Mouse (Mus musculus) cerebellum, postnatal 4 days (tissue): ENCODE results near the gene Ghrhr.
A peak's percentile ranks its signal among the peaks of the same experiment; 100 is the strongest.

Source experiments
- DNase-seq, 2 experiments: peaks; one replicate each; pipeline ENCODE4 v3.0.0; 2022; ENCODE audit warnings: low spot score in 2 of 2, mixed read lengths in 1 of 2

The Ghrhr gene

DNA sequence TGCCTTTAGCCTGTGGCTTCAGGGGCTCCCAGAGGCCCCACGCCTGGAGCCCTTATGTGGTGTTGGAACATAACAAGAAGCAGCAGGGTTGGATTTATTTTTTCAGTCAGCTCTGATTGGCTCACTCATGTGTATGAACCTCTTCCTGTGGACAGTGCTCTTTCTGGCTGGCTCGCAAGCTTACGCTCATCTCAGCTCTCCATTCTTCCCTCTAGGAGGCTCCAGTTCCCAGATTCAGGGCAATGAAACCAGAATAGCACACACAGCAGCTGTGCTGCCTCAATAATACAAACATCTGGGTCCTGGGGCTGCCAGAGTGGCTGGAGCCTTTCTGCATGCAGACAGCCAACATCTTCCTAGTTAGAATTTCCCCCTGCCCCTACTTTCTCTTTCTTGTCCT lies 20.1 kb downstream of the Ghrhr start:
- peak in 1 of 2 experiments; percentile 27 for DNase-seq

DNA sequence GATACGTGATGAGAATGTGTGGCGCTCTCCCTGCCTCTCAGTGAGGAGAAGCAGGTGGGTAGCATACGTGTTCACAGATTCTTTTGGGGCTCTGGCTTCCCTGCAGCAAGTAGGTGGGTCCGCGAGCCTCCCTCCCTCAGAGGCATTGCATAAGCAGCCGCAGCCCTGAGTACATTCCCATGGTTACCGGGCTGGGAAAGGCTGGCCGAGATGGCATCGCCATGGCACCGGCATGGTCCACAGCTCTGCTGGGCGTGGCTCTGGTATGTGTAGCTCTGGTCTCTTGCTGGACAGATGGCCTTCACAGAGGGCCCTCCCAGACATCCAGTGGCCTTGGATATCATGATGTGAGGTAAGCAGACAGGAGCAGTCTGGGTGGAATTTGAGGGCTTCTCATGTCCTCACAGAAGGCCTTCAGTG lies 20.5 kb downstream of the Ghrhr start:
- peak in 1 of 2 experiments; percentile 77 for DNase-seq

DNA sequence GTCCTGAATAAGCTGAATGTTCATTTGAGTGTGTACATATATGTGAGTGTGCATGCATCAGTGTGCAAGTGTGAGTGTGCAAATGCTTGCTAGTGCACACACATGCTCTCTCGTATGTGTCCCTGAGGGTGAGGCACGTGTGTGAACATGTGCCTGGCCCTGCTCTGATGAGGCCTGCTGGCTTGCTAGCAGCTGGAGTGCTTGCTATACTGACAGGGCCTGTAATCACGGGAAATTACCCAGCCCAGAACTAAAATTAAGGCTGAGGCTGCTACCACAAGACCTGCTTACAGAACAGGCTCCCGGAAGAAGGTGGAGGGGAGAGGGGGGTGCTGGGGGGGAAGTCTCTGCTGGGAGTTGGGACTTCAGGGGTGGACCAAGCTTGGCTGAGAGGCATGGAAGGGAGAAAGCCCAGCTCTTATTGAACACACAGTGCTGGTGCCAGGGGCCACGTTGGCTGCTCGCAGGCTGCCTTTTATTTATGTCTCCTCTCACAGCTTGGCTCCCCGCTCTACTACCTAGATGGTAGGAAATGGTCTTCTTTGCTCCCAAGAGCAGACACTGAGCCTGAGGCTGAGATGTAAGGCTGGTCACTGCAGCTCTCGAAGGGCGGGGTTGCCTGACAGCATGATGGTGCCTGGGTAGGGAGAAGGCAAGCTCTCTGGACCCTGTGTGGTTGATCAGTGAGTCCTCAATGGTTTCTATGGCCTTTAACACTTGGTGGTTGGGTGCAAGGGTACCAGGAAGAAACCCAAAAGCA lies 23.0 kb downstream of the Ghrhr start:
- DNase-seq: no peak

DNA sequence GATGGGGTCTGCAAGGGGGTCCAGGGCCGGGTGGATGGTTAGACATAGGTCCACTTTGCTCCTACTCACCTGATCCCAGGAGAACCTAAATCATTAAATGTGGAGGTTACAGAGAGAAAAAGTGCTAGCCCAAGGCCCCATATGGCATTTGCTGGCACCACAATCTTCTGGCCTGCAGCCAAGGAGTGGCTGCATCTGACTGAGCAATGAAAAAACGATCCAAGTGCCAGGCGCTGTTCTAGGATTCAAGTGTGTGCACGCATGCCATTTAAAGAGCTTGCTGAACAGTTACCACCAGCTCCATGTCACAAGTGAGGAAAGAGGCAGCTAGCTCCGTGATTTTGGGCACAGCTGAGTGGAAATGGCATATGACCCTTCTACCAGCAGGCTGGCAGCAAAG lies 23.8 kb downstream of the Ghrhr start:
- DNase-seq: peak; percentile 72 to 94

DNA sequence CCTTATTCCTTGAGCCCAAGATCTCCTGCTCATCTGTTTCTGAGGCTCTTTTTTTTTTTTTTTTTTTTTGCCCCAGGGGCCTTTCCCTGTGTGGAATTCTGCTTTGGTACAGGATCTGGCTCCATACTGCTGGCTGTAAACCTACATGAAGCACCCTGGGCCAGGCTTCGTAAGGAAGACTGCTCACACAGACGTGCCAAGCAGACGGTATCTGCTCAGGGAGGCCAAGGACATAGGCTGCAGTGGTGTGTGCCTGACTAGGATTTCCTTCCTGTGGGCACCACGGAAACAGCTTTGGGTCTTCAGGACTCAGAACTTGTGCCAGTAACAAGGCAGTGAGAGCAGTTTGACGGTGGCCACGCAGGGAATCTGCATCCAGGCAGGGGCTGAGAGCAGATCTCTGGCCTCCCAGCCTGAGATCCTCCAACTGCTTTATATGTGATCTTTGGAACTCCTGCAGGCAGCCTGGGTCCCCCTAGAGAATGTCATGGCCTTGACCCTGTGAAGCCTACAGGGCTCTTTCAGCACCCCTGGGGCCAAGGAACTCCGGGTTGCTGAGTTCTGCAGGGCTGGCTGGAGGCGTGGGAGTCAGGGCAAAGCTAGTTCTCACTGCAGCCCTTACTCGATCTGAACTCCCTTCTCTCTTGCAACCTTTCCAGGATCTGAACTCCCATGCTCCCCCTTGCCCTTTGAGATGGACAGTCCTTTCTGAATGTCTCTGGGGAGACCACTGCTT lies 26.1 kb downstream of the Ghrhr start:
- DNase-seq: no peak

DNA sequence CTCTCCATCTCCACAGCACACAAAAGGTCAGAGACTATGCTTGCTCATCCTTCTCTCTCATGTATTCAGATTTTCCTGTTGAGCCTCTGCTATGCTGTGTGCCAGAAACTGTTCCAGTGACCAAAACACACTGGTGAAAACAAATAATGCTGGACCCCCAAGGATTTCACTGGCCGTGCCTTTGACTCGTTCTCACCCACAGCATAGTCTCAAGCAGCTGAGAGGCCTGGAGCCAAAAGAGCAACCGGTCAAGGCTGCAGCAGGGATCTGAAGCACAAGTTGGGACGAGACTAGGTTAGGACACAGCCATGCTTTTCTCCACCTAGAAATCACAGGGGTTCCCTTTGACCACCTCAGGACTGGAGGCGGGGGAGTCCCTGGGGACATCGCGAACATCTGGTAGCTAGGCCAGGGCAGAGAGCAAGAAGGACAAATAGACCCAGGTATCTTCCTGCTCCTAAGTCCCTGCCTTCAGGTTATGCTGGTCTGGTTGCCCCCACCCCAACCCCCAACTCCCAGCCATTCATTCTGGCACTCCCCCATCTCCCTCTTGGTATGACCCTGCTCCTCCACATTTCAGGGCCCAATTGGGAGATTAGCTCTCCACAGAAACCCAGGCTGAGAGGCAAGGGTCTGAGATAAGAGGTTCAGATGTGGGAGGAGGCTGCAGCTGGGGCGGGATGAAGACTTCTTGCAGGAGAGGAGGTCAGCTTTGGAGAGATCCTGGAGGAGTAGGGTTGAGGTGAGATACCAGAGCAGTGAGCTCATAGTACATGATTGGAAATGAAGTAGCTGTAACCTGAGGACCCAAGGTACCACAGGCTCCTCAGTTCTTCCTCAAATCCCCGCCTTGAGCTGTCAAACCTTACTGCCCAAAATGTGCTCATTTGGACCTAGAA lies 27.6 kb downstream of the Ghrhr start:
- no peak for DNase-seq

DNA sequence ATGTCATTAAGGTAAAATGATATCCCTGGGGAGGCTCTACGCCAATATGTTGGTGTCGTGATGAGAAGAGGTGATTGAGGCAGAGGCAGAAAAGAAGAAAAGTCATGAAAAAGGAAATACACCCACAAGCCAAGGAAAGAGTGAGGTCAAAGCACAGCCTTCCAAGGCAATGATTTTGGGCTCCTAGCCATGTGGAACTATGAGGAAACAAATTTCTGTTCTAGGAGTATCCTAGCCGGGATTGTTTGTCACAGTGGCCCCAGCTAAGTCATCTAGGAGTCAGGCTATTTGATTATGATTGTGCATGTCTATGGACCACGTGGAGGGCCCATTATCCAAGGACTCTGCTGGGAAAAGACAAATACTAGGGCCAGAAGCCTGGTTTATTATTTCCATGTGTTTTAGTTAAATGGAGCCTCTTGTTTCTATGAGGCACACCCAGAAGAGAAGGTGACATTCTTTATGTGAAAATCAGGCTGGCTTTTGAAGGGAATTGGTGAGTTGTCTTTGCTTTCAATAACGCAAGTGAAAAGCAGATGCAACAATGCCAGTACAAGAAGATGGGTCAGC lies 28.4 kb downstream of the Ghrhr start:
- DNase-seq: peak in 1 of 2 experiments; percentile 9

DNA sequence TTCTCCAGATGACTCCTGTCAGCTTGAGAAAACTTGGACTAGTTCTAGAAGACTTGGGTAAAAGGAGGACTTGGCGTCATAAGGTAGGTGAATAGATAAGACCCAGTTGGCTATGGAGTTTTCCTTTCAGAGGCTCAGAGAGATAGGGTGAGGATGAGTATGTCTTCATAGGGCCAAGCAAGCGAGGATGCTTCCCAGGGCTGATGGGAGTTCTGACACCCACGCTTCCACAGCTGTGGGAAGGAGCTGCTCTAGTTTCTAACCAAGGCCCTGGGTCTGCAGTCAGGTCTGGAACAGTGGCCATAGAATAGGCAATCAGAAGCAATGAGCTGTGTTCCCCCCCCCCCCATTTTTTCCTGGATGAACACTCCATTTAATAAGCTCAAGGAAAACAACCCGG lies 31.2 kb downstream of the Ghrhr start:
- no peak for DNase-seq

DNA sequence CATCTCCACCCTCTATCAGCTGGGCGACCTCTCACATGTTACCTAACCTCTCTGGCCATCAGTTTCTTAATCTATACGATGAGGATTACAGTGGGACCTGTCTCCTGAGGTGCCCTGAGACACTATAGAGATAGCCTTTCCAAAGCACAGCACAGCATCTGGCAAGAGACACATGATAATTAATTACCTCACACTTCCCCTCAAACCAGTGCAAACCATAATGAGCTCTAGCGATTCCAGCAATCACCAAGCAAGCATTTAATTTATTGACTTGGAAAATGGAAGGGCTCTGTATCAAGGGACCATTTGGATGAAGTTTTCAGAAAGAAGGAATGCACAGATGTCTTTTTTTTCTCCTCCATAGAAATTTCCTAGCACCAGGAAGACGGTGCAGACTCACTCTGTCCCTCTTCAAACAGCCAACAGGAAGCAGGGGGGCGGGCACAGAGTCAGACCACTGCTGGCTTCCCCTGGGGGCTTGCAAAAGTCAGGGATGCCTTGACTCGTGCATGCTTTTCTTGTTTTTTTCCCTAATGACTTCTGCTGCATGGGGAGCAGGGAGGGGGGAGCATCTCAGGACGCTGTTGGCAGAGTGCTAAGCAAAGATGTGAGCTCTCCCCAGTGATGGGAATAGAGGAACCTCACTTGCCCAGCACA lies 34.2 kb downstream of the Ghrhr start:
- DNase-seq: no peak

DNA sequence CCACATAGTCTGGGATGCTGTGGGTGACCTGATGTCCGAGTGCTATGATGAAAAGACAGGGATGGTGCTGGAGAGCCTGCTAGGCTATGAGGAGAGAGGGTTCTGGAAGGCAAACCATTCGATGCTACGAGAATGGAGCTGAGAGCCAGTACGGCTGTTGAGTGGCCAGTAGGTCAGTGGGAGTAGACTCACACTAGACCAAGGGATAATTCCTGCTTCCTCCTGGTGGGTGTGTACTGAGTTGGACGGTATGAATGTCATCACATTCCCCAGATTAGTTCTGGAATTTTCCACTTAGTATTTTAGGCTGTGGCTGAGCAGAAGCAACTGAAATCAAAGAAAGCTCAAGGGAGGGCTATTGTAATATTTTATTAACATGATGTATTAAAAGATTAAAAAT lies 34.9 kb downstream of the Ghrhr start:
- DNase-seq: no peak

DNA sequence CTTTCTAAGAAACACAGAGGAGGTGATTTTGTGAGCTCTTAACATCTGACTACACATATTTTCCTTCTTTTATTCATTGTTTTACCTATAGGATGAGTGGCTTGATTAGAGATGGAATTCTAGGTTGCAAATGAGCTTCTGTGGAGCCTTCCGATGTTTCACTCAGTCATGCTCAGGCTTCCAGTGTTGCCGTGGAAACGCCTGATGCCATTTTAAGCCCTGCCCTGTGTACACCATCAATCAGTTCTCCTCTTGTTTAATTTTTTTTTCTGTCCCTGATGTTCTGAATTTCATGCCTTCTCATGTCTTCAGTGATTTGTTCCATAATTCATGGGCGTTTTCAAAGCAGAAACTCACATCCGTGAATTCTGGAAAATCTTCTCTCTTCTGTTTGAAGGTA lies 40.1 kb downstream of the Ghrhr start:
- no peak for DNase-seq

DNA sequence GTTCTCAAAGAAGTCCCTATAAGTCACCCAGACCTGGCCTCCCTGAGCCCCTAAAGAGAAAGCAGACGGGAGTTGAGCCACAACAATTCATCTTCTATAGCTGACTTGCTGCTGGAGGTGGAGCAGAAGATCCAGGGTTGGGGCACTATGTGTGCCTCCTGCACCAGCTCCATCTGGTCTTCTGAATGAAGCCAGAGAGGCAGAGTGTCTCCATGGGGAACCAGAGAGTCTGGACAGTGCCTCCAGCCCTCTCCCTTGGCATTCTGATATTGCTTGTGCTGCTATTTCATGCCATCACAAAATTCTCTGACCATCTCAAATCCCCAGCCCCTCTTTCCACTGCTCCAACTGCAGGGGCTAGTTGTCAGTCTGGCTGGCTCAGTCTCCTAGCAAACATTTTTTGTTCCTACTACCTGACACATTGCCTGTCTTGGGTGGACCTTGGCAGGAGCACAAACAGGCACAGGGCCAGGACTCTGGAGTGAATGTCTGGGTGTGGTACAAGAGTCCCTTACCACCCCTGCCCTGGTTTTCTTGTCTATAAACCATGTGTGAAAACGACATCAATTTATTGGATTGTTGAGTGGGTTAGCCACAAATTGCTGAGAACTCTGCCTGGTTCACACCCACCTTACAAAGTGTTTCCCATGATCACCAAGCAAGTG lies 42.8 kb downstream of the Ghrhr start:
- no peak for DNase-seq

DNA sequence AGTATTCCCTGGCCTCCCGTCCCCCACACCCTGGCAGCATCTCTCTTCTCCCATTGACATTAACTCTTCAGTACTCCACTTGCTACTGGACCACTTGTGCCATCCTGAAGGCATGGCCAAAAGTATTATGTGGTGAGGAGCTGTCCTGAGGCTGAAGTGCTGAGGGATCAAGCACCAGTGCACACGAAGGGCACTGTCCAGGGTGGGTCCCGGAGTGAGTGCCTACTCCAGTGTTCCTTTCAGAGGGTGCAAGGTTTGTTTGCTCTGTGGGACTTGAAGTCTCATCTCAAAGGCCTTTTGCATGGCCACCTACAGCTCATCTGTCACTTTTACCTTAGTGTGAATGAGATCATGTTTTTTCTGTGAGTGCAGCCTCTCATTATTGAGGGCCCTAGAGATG lies 44.3 kb downstream of the Ghrhr start:
- DNase-seq: no peak

DNA sequence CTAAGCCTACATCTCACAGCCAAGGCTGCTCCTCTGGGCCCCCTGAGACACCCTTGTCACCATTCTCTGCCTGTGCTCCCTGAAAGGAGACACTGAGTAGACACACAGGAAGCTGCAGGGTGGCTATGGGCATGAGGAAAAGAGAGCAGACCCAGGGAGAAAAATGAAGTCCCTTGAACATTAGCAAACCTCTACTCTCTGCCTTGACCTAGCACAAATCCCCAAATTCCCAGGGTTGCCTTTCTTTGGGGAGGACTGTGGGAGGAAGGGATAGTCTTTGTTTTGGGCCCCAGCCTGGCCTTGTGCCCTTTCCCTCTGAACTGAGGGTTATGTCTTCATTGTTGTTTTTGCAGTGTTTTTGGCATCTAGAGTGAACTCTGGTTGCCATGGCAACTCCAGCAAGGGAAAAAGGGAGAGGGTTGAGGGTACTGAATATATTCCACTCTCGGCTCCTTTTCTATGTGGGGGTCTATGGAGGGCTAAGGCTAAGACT lies 44.8 kb downstream of the Ghrhr start:
- no peak for DNase-seq

DNA sequence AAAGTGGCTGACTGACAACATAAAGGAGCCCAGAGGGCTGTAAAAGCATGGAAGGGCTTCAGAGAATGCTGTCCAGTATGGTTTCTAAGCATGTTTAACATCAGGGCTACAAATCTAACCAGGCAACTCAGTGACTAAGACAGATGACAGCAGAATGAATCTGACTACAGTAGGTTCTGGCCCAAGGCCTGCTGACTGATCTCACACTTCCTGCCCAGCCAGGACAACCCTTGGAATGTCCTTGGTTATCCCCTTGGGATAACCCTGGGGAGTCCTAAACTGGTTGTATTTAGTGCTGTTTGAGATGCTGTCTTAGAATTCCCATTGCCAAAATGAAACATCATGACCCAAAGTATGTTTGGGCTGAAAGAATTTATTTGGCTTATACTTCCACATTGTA lies 56.0 kb downstream of the Ghrhr start:
- DNase-seq: no peak

DNA sequence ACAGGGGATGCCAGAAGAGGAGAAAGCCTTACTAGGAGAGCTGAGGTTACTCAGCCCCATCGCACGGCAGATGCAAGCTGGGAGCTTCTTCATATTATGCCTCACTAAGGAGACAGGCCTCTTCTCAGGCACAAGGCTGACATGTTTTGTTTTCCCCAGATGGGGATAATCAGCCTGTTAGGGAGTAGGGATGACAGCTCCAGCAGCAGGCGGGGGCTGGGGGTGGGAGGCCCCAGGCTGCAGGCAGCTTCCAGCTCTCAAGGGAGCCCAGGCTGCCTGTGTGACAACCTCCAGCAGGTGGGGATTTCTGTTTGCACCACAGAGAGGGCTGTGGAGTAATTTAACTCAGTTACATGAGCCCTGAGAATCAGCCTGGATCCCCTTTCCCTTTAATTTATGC lies 58.3 kb downstream of the Ghrhr start:
- no peak for DNase-seq

DNA sequence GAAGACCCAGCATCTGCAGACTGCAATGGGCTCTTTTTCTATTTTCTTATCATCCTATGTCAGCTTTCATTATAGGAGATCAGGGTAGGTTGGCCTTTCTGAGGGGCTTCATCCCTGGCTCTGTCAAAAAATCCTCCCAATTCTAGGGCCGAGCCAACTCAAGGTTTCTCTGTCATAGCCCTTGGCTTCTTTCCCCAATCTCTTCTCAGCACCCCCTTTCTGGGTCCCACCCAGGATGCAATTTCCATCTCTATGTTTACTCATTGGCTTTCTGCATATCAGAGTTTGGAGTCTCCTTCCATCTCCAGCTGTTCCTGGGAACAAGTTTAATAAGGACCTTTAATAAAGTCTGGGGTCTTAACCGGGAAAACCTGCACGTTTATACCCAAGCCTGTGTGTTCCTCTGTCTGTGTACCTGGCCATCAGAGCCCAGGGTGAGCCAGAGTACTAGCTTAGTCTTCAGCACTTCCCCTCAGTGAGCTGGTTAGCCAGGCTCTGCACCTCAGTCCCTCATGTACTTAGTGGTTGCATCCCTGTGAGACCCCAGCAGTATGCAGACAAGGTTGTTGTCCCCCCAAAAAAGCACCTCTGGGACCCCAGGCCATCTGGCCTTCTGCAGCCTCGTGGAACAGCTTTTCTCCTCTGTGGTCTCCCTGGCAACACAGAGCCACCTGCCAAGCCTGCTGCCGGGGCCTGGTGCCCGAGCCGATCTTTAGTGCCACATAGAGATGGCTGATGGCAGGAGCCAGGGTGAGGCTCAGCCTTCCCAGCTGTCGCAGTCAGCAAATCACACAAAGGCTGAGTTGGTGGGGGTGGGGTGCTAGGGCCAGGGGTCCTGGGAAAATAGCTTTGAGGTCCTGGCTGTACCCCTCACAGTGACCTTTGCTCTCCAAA lies 59.4 kb downstream of the Ghrhr start:
- peak; percentile 52 to 85 for DNase-seq

DNA sequence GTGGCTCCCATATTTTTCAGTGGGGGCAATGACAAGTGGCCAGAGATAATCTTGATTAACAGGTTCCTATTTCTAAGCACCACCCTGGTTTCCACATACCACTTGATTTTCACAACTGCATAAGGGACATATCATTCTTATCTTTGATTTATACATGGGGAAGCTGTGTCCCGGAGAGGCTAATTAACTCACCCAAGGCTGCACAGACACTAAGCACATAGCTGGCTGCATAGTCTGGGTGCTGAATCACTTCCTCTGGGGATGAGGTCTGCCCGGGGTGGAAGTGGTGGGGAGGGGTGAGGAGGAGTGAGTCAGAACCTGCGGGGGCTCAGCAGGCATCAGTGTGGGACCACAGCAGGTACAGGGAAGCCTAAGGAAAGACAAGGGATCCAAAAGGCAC lies 61.8 kb downstream of the Ghrhr start:
- no peak for DNase-seq
